Mouse (Mus musculus): ENCODE data around the gene Pitpnm3.

DNA sequence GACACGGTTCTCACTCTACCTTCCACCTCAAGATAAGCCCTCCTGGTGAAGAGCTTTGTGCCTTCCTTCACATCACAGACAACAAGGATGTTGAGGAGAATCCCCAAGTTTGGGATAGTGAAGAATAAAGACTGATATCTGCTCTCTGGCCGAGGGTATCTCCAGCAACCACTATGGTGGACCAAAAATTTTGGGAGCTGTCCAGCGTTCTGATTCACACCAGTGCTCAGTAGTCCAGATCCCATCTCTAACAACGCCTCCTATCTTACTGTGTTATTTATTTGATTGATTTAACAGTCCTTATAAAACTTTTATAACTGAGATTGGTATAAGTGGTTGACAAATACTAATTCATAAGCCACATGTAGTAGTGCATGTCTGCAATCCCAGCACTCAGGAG, 22.3 kb downstream of the Pitpnm3 start:
- TF ChIP-seq CTCF (IDR thresholded peaks at IDR 0.05) (no peak), EP300 (IDR thresholded peaks at IDR 0.05) (no peak)

Data from lung, postnatal 0 days (tissue).